Mouse (Mus musculus) liver, embryonic 12.5 days (tissue): ENCODE measurements around the gene Stk10. TPM values are rescaled to one million over a fixed set of nuclear protein-coding genes. Genes with fewer than 3 reads are reported as not detected.

Experiments
- ATAC-seq: fragments of 200-750 bp; cut with Nextera tagmentation; 2 replicates; pipeline ENCODE4 v1.8.0; 2017; ENCODE audit warnings: moderate number of reproducible peaks, mild to moderate bottlenecking, moderate library complexity
- H3K27ac ChIP-seq: fragments of 300-500 bp; sonication (generic); 2 replicates; pipeline ENCODE4 v1.5.1; 2016; ENCODE audit warnings: mild to moderate bottlenecking
- H3K27me3 ChIP-seq: fragments of 300-500 bp; sonication (generic); replicated peaks from 2 replicates; pipeline ENCODE4 v1.6.1; 2016; ENCODE audit warnings: mild to moderate bottlenecking, moderate library complexity
- H3K36me3 ChIP-seq: fragments of 300-500 bp; sonication (generic); 2 replicates; pipeline ENCODE4 v1.6.1; 2016; ENCODE audit warnings: mild to moderate bottlenecking, moderate library complexity
- H3K4me1 ChIP-seq: fragments of 300-500 bp; sonication (generic); 2 replicates; pipeline ENCODE4 v1.6.1; 2016
- H3K4me2 ChIP-seq: fragments of 300-500 bp; sonication (generic); 2 replicates; pipeline ENCODE4 v1.6.1; 2016; ENCODE audit warnings: mild to moderate bottlenecking, moderate library complexity
- H3K4me3 ChIP-seq: fragments of 300-500 bp; sonication (generic); 2 replicates; pipeline ENCODE4 v1.5.1; 2016; ENCODE audit warnings: mild to moderate bottlenecking, moderate library complexity
- H3K9ac ChIP-seq: fragments of 300-500 bp; sonication (generic); 2 replicates; pipeline ENCODE4 v1.6.1; 2016; ENCODE audit warnings: mild to moderate bottlenecking, moderate library complexity
- H3K9me3 ChIP-seq: fragments of 300-500 bp; sonication (generic); replicated peaks from 2 replicates; pipeline ENCODE4 v1.6.1; 2016; ENCODE audit warnings: mild to moderate bottlenecking, moderate library complexity
- WGBS: fragments of 180-500 bp; shearing (Covaris S2); methylation state at CpG from one replicate; pipeline ENCODE4 v1.1.7; 2016; ENCODE audit not compliant: insufficient replicate concordance; 5-methylcytosine and 5-hydroxymethylcytosine counted together
- polyA plus RNA-seq: library from polyadenylated mRNA; unstranded; fragments of >200 nt; fragmentation: Nextera tagmentation; extraction: Ambion mirVana; gene quantifications from 2 replicates; pipeline ENCODE4 v1.2.1, GENCODE M21; 2016

Stk10 gene
- polyA plus RNA-seq, 1 experiment from 2014 or later, result 5.7 TPM

- Histone ChIP-seq H3K4me2 (0 out of 2 replicates have a peak overlapping the region, but pooled peaks have one; percentile 3), H3K4me1 (peaks cover 12% of the 10 kb centered on the region; the same call in 1 of the 2 replicates), H3K4me3 (no peak overlapping the region), H3K9me3 (no peaks in the 10 kb centered on the region), H3K36me3 (peaks cover 12% of the 10 kb centered on the region; the same call in 1 of the 2 replicates), H3K9ac (no peak overlapping the region), H3K27me3 (no peaks in the 10 kb centered on the region), H3K27ac (0 out of 2 replicates have a peak overlapping the region, but pooled peaks have one; percentile 11)
- 71% methylated on average over 16 of the region's 16 CpGs for WGBS
- peak; percentile 70 for ATAC-seq
These were observed 47.3 kb downstream of the Stk10 start for GRCm38 (mm10) chr11:32580305-32580947.

DNA sequence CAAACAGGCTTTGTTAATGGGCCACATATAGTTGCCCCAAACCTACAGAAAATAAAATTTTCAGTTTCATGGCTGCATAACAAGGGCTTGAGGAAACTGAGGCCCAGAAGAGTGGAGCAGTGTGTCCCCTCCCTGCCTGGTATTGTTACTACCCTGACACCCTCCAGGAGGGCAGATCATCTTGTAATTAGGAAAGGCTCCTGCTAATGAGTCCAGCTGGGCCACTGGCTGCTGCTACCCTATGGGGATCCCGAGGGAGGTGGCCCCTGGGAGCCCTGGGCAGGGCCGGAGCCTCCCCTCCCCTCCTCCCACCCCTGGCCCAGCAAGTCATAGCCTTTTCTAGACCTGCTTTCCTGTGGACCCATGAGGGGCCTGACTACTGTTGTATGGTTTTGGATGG is 47.9 kb downstream of the Stk10 start:
- Histone ChIP-seq H3K4me2 (0 out of 2 replicates have a peak overlapping the region, but pooled peaks have one; percentile 3), H3K4me3 (no peak overlapping the region), H3K9me3 (no peaks in the 10 kb centered on the region), H3K27me3 (no peaks in the 10 kb centered on the region), H3K36me3 (peaks cover 12% of the 10 kb centered on the region; the same call in 1 of the 2 replicates), H3K27ac (no peak overlapping the region), H3K4me1 (peaks cover 17% of the 10 kb centered on the region), H3K9ac (no peak overlapping the region)
- 80% methylated on average over 2 of the region's 2 CpGs for WGBS
- ATAC-seq, result no peak

DNA sequence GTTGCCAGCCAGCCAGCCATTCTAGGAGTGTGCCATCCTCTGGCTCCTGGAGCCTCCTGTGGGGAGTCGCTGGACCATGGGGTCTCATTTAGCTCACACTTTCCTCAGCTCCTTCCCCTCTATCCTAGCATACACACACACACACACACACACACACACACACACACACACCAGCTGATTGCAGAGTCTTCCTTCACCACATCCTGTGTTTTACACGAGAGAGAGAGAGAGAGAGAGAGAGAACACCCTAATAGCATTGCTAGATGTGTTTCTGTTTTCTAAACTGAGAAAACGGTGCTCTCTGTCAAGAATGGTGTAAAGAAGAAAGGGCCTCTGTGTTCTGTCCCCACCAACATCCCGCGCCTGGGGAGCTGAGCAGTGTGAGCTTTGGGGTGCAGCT is 49.7 kb downstream of the Stk10 start:
- Histone ChIP-seq H3K9ac (no peak overlapping the region), H3K36me3 (peaks cover 7% of the 10 kb centered on the region; the same call in 1 of the 2 replicates), H3K4me1 (peaks cover 23% of the 10 kb centered on the region), H3K27me3 (no peaks in the 10 kb centered on the region), H3K4me3 (no peak overlapping the region), H3K4me2 (no peak overlapping the region), H3K9me3 (no peaks in the 10 kb centered on the region), H3K27ac (no peak overlapping the region)
- 55% methylated on average over 5 of the region's 5 CpGs for WGBS
- no peak for ATAC-seq

DNA sequence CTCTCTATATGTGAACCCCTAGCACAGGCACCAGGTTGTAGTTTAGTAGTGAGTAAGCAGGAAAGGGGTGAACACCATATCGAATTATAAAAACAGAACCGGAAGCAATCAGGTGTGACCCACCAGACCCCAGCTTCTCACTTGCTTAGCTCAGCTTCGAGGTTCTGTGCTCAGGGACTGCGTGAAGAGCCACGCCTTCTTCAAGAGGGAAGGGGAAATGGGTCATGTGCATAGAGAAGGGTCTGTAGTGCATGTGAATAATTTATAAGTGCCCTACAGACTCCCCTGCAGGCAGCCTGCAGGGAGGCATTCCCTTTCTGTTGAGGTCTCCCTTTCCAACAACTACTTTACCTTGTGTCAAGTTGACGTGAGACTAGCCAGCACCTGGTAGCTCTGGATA is 52.9 kb downstream of the Stk10 start:
- H3K36me3 ChIP-seq, result peaks cover 23% of the 10 kb centered on the region
- H3K4me2 ChIP-seq, result no peak overlapping the region
- H3K9me3 ChIP-seq, result no peaks in the 10 kb centered on the region
- H3K27ac ChIP-seq, result no peak overlapping the region
- no peaks in the 10 kb centered on the region for H3K27me3 ChIP-seq
- no peak overlapping the region for H3K4me3 ChIP-seq
- no peak for ATAC-seq
- peaks cover 25% of the 10 kb centered on the region for H3K4me1 ChIP-seq
- H3K9ac ChIP-seq, result 0 out of 2 replicates have a peak overlapping the region, but pooled peaks have one; percentile 1
- WGBS, result 57% methylated on average over 6 of the region's 6 CpGs

GRCm38 (mm10) chr11:32587191-32588089 is 54.3 kb downstream of the Stk10 start:
- Histone ChIP-seq H3K9ac (0 out of 2 replicates have a peak overlapping the region, but pooled peaks have one; percentile 35), H3K4me2 (no peak overlapping the region), H3K27me3 (no peaks in the 10 kb centered on the region), H3K9me3 (no peaks in the 10 kb centered on the region), H3K4me3 (no peak overlapping the region), H3K4me1 (peaks cover 23% of the 10 kb centered on the region), H3K27ac (no peak overlapping the region), H3K36me3 (peaks cover 25% of the 10 kb centered on the region)
- no peak for ATAC-seq
- 64% methylated on average over 17 of the region's 17 CpGs for WGBS

GRCm38 (mm10) chr11:32588090-32588891 is 55.2 kb downstream of the Stk10 start:
- peaks cover 25% of the 10 kb centered on the region for H3K36me3 ChIP-seq
- H3K4me2 ChIP-seq, result no peak overlapping the region
- 0 out of 2 replicates have a peak overlapping the region, but pooled peaks have one; percentile 35 for H3K9ac ChIP-seq
- WGBS, result 37% methylated on average over 15 of the region's 15 CpGs
- no peak overlapping the region for H3K4me3 ChIP-seq
- no peaks in the 10 kb centered on the region for H3K27me3 ChIP-seq
- no peak for ATAC-seq
- no peaks in the 10 kb centered on the region for H3K9me3 ChIP-seq
- peaks cover 23% of the 10 kb centered on the region for H3K4me1 ChIP-seq
- H3K27ac ChIP-seq, result no peak overlapping the region

DNA sequence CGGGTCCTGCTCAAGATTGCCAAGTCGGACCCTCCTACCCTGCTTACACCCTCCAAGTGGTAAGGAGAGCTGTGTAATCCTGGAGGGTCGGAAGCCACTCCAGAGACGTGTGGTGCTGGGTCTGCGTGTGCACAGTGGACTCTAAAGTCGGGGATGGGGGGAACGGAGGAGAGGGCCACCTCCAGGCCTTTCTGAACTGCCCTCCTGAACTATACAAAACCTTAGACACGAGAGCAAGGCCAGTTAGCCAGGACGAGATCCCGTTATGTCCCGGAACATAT is 55.7 kb downstream of the Stk10 start:
- Histone ChIP-seq H3K27me3 (no peaks in the 10 kb centered on the region), H3K4me3 (no peak overlapping the region), H3K4me2 (no peak overlapping the region), H3K9ac (no peak overlapping the region), H3K4me1 (peaks cover 23% of the 10 kb centered on the region), H3K9me3 (no peaks in the 10 kb centered on the region), H3K36me3 (peaks cover 27% of the 10 kb centered on the region), H3K27ac (no peak overlapping the region)
- WGBS, result 76% methylated on average over 11 of the region's 11 CpGs
- ATAC-seq, result no peak; the same call in 1 of the 2 replicates

DNA sequence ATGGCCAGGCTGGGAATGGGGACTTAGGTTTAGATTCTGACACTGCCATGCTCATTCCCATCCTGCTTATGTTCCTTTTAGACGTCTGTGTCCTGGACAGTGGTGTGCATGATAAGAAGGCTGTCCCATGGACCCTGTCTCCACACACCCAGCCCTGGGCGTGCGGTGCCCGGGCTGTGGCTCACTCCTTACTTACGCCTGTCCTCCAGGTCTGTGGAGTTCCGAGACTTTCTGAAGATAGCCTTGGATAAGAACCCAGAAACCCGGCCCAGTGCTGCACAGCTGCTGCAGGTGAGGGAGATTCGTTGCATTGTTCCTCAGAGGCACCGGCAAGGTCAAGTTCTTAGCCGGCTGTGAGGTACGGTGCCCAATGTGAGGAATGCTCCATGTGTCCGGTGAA is 56.1 kb downstream of the Stk10 start:
- WGBS, result 81% methylated on average over 12 of the region's 12 CpGs

GRCm38 (mm10) chr11:32589791-32590190 is 56.7 kb downstream of the Stk10 start:
- no peak overlapping the region for H3K27ac ChIP-seq
- 89% methylated on average over 8 of the region's 8 CpGs for WGBS
- H3K4me3 ChIP-seq, result no peak overlapping the region
- H3K9ac ChIP-seq, result no peak overlapping the region
- no peaks in the 10 kb centered on the region for H3K27me3 ChIP-seq
- peaks cover 33% of the 10 kb centered on the region for H3K36me3 ChIP-seq
- no peak overlapping the region for H3K4me2 ChIP-seq
- peaks cover 4% of the 10 kb centered on the region; the same call in 1 of the 2 replicates for H3K9me3 ChIP-seq
- H3K4me1 ChIP-seq, result peaks cover 23% of the 10 kb centered on the region
- ATAC-seq, result no peak

More for the DNA sequence above, 56.1 kb downstream of the Stk10 start:
- Histone ChIP-seq H3K9me3 (peaks cover 1% of the 10 kb centered on the region; the same call in 1 of the 2 replicates), H3K4me2 (no peak overlapping the region), H3K27ac (no peak overlapping the region), H3K9ac (no peak overlapping the region), H3K4me1 (peaks cover 23% of the 10 kb centered on the region), H3K4me3 (no peak overlapping the region), H3K36me3 (peaks cover 30% of the 10 kb centered on the region), H3K27me3 (no peaks in the 10 kb centered on the region)
- no peak for ATAC-seq

DNA sequence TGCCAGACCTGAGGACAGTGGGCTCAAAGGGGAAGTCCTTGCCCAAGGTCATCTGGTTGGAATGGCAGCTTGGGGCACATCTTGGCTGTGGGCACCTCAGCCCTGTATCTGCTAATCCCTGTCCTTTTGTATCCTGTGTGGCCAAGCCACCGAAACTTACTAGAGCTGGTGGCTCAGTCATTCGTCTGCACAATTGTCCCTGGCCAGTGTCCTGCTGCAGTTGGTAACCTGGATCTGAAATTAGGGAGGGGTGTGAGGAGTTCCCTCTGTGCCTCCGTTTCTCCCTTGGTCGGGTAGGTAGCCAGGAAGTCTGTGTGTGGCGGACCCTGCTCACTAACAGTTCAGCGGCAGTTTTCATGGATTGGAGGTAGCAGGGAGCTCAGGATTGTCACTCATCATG is 57.1 kb downstream of the Stk10 start:
- no peak overlapping the region for H3K9ac ChIP-seq
- H3K4me3 ChIP-seq, result no peak overlapping the region
- no peak overlapping the region for H3K27ac ChIP-seq
- H3K36me3 ChIP-seq, result peaks cover 37% of the 10 kb centered on the region
- H3K4me2 ChIP-seq, result no peak overlapping the region
- no peak for ATAC-seq
- H3K27me3 ChIP-seq, result no peaks in the 10 kb centered on the region
- H3K9me3 ChIP-seq, result peaks cover 4% of the 10 kb centered on the region; the same call in 1 of the 2 replicates
- 80% methylated on average over 6 of the region's 6 CpGs for WGBS
- H3K4me1 ChIP-seq, result peaks cover 20% of the 10 kb centered on the region

- no peak for ATAC-seq
These were observed 59.1 kb downstream of the Stk10 start for GRCm38 (mm10) chr11:32591921-32592850.

More at GRCm38 (mm10) chr11:32591921-32592850, 59.1 kb downstream of the Stk10 start:
- peaks cover 12% of the 10 kb centered on the region for H3K4me1 ChIP-seq
- H3K4me2 ChIP-seq, result no peak overlapping the region
- H3K36me3 ChIP-seq, result peaks cover 52% of the 10 kb centered on the region
- WGBS, result 76% methylated on average over 12 of the region's 12 CpGs
- no peak overlapping the region for H3K27ac ChIP-seq
- no peak overlapping the region for H3K9ac ChIP-seq
- H3K27me3 ChIP-seq, result no peaks in the 10 kb centered on the region
- H3K9me3 ChIP-seq, result peaks cover 4% of the 10 kb centered on the region; the same call in 1 of the 2 replicates
- no peak overlapping the region for H3K4me3 ChIP-seq
